ENCODE assay signal across 27 mouse cellular contexts in the genomic region with DNA sequence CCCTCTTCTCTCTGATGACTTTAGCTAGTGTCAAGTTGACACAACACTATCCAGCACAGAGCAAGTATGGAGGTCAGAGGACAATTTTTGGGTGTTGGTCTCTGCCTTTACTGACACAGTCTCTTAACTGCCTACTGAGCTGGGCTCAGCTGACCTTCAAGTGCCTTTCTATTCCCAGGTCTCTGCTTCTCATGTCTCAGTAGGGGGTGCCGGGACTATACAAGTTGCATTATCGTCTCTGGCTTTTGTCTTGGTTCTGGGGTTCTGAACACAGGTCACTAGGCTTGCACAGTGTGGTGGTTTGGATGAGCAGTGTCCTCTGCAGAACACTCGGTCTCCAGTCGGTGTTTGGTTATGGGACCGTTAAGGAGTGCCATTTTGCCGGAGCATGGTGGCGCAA.
"Had no signal": no experiment of that assay in that cellular context is flagged by ENCODE, and none has a peak within 500 bp of the region (broad histone marks: within the 10 kb centered on the region; RNA-seq: fewer than 3 reads in every experiment).

No protein-coding gene starts in this region.

- H3K4me3 ChIP-seq: limb, embryonic 10.5 days; limb, embryonic 12.5 days; limb, embryonic 13.5 days; limb, embryonic 15.5 days; liver, embryonic 12.5 days; liver, embryonic 13.5 days; liver, embryonic 15.5 days; lung, embryonic 15.5 days; megakaryocyte, embryonic 14.5 days; midbrain, embryonic 12.5 days; midbrain, embryonic 13.5 days; midbrain, embryonic 15.5 days; myocyte; neural tube, embryonic 12.5 days had no signal

- H3K9me3 ChIP-seq: limb, embryonic 10.5 days; limb, embryonic 12.5 days; limb, embryonic 13.5 days; limb, embryonic 15.5 days; liver, embryonic 12.5 days; liver, embryonic 13.5 days; liver, embryonic 15.5 days; lung, embryonic 15.5 days; midbrain, embryonic 12.5 days; midbrain, embryonic 13.5 days; midbrain, embryonic 15.5 days; neural tube, embryonic 12.5 days had no signal

- DNase-seq: left cerebral cortex, postnatal 4 days; liver; liver, embryonic 13.5 days; liver, postnatal 0 days; lung, adult 18-20 months; lung, adult 2 months; lung, embryonic 14.5 days; lung, postnatal 10 days; lung, postnatal 14 days; lung, postnatal 36 days; lung, postnatal 4 days; midbrain, embryonic 14.5 days had no signal

- H3K4me1 ChIP-seq: limb, embryonic 10.5 days; limb, embryonic 12.5 days; limb, embryonic 13.5 days; limb, embryonic 15.5 days; liver, embryonic 12.5 days; liver, embryonic 13.5 days; liver, embryonic 15.5 days; lung, embryonic 15.5 days; megakaryocyte, embryonic 14.5 days; midbrain, embryonic 12.5 days; midbrain, embryonic 13.5 days; midbrain, embryonic 15.5 days; neural tube, embryonic 12.5 days had no signal

- H3K36me3 ChIP-seq: limb, embryonic 10.5 days; limb, embryonic 12.5 days; limb, embryonic 13.5 days; limb, embryonic 15.5 days; liver, embryonic 12.5 days; liver, embryonic 13.5 days; liver, embryonic 15.5 days; lung, embryonic 15.5 days; midbrain, embryonic 12.5 days; midbrain, embryonic 13.5 days; midbrain, embryonic 15.5 days; neural tube, embryonic 12.5 days had no signal

- H3K27me3 ChIP-seq: limb, embryonic 12.5 days; limb, embryonic 13.5 days; limb, embryonic 15.5 days; liver, embryonic 12.5 days; liver, embryonic 13.5 days; liver, embryonic 15.5 days; lung, embryonic 15.5 days; midbrain, embryonic 12.5 days; midbrain, embryonic 13.5 days; midbrain, embryonic 15.5 days; neural tube, embryonic 12.5 days had no signal

- H3K27ac ChIP-seq: limb, embryonic 10.5 days; limb, embryonic 12.5 days; limb, embryonic 13.5 days; limb, embryonic 15.5 days; liver, embryonic 12.5 days; liver, embryonic 13.5 days; liver, embryonic 14.5 days; liver, embryonic 15.5 days; lung, embryonic 15.5 days; macrophage; midbrain, embryonic 12.5 days; midbrain, embryonic 13.5 days; midbrain, embryonic 15.5 days; neural tube, embryonic 12.5 days had no signal
